Mouse (Mus musculus): ENCODE results near the gene Acsm1.

- no peak for TF ChIP-seq TAL1 (IDR thresholded peaks at IDR 0.05; ENCODE audit: low read length)
- no peak for TF ChIP-seq GATA1 (IDR thresholded peaks at IDR 0.05; ENCODE audit: low read length)
These were observed 10.3 kb upstream of the Acsm1 start for GRCm38 (mm10) chr7:119596536-119596935.

Data from erythroblast, embryonic 14.5 days (primary cell).